Mouse (Mus musculus) c-Kit-positive CD71-negative TER-119-negative erythroid progenitor cells, embryonic 14.5 days (primary cell): ENCODE measurements around the gene Pkp1.

Source experiments
- DNase-seq: peaks from one replicate; pipeline ENCODE4 v3.0.0-alpha.2; 2013; ENCODE audit warnings: low read depth

Pkp1 gene

GRCm38 (mm10) chr1:135918644-135919407 lies at the start of gene Pkp1:
TSS of gene Pkp1 (minus strand) at chr1:135919207.
- no peak for DNase-seq

GRCm38 (mm10) chr1:135967739-135968138 lies 48.7 kb upstream of the Pkp1 start:
- DNase-seq, result no peak

- DNase-seq, result no peak
These were observed 45.6 kb upstream of the Pkp1 start for GRCm38 (mm10) chr1:135964561-135964960.

- no peak for DNase-seq
These were observed 44.2 kb upstream of the Pkp1 start for GRCm38 (mm10) chr1:135963177-135963576.

GRCm38 (mm10) chr1:135958483-135958882 lies 39.5 kb upstream of the Pkp1 start:
- peak; percentile 38 for DNase-seq

GRCm38 (mm10) chr1:135948871-135949270 lies 29.9 kb upstream of the Pkp1 start:
- no peak for DNase-seq

GRCm38 (mm10) chr1:135946247-135946646 lies 27.2 kb upstream of the Pkp1 start:
- DNase-seq, result no peak

GRCm38 (mm10) chr1:135945711-135946110 lies 26.7 kb upstream of the Pkp1 start:
- DNase-seq, result peak; percentile 47

- peak; percentile 74 for DNase-seq
These were observed 25.7 kb upstream of the Pkp1 start for GRCm38 (mm10) chr1:135944526-135945259.

GRCm38 (mm10) chr1:135943713-135944112 lies 24.7 kb upstream of the Pkp1 start:
- no peak for DNase-seq

- DNase-seq, result no peak
These were observed 23.1 kb upstream of the Pkp1 start for GRCm38 (mm10) chr1:135942116-135942515.

GRCm38 (mm10) chr1:135941259-135942006 lies 22.4 kb upstream of the Pkp1 start:
- DNase-seq, result peak; percentile 22

GRCm38 (mm10) chr1:135936091-135936490 lies 17.1 kb upstream of the Pkp1 start:
- DNase-seq, result no peak

- no peak for DNase-seq
These were observed 14.8 kb upstream of the Pkp1 start for GRCm38 (mm10) chr1:135933704-135934293.

GRCm38 (mm10) chr1:135929876-135930275 lies 10.9 kb upstream of the Pkp1 start:
- DNase-seq, result no peak

- no peak for DNase-seq
These were observed 6.8 kb upstream of the Pkp1 start for GRCm38 (mm10) chr1:135925848-135926247.

GRCm38 (mm10) chr1:135924377-135924994 lies 5.5 kb upstream of the Pkp1 start:
- no peak for DNase-seq

- DNase-seq, result no peak
These were observed 4.2 kb upstream of the Pkp1 start for GRCm38 (mm10) chr1:135923229-135923628.

- DNase-seq, result no peak
These were observed 1.8 kb downstream of the Pkp1 start for GRCm38 (mm10) chr1:135917206-135917605.

GRCm38 (mm10) chr1:135916486-135917058 lies 2.4 kb downstream of the Pkp1 start:
- DNase-seq, result no peak

GRCm38 (mm10) chr1:135913657-135914056 lies 5.3 kb downstream of the Pkp1 start:
- DNase-seq, result no peak
